ENCODE assay signal across 24 mouse cellular contexts in genomic region chr10:41699669-41700068, GRCm38 (mm10). TPM values are rescaled to one million over a fixed set of nuclear protein-coding genes. Genes with fewer than 3 reads are reported as not detected.
"Had no signal": no experiment of that assay in that cellular context is flagged by ENCODE, and none has a peak within 500 bp of the region (broad histone marks: within the 10 kb centered on the region; RNA-seq: fewer than 3 reads in every experiment).

No protein-coding gene starts in this region.

- H3K9me3 ChIP-seq: hindbrain, embryonic 13.5 days; intestine, embryonic 15.5 days; limb, embryonic 10.5 days; limb, embryonic 13.5 days; liver, embryonic 13.5 days; lung, embryonic 15.5 days; midbrain, embryonic 10.5 days; midbrain, embryonic 13.5 days; neural tube, embryonic 13.5 days had no signal

- H3K4me3 ChIP-seq: hindbrain, embryonic 13.5 days; intestine, embryonic 15.5 days; layer of hippocampus, adult 2 months; limb, embryonic 10.5 days; limb, embryonic 13.5 days; liver, embryonic 13.5 days; lung, embryonic 15.5 days; megakaryocyte, embryonic 14.5 days; midbrain, embryonic 10.5 days; midbrain, embryonic 13.5 days; myocyte; neural tube, embryonic 13.5 days had no signal

- H3K9ac ChIP-seq: hindbrain, embryonic 13.5 days; intestine, embryonic 15.5 days; limb, embryonic 13.5 days; liver, embryonic 13.5 days; lung, embryonic 15.5 days; midbrain, embryonic 13.5 days; neural tube, embryonic 13.5 days had no signal

- DNase-seq: layer of hippocampus, adult 9-11 months; liver, embryonic 13.5 days; lung, adult 18-20 months; lung, postnatal 10 days; lung, postnatal 36 days; retina, postnatal 1 day; right cerebral cortex, postnatal 25 days; thymus, adult 2 months; thymus, postnatal 14 days had no signal

- H3K4me1 ChIP-seq: hindbrain, embryonic 13.5 days; intestine, embryonic 15.5 days; limb, embryonic 10.5 days; limb, embryonic 13.5 days; liver, embryonic 13.5 days; lung, embryonic 15.5 days; megakaryocyte, embryonic 14.5 days; midbrain, embryonic 10.5 days; midbrain, embryonic 13.5 days; neural tube, embryonic 13.5 days had no signal

- ATAC-seq: hindbrain, embryonic 16.5 days; intestine, embryonic 15.5 days; midbrain, embryonic 13.5 days; midbrain, embryonic 16.5 days had no signal

- H3K27ac ChIP-seq: hindbrain, embryonic 13.5 days; intestine, embryonic 15.5 days; layer of hippocampus, adult 2 months; limb, embryonic 10.5 days; limb, embryonic 13.5 days; liver, embryonic 13.5 days; lung, embryonic 15.5 days; midbrain, embryonic 10.5 days; midbrain, embryonic 13.5 days; neural tube, embryonic 13.5 days; stomach, postnatal 0 days had no signal

- H3K27me3 ChIP-seq: hindbrain, embryonic 13.5 days; intestine, embryonic 15.5 days; limb, embryonic 13.5 days; liver, embryonic 13.5 days; lung, embryonic 15.5 days; midbrain, embryonic 13.5 days; neural tube, embryonic 13.5 days had no signal

- H3K36me3 ChIP-seq: hindbrain, embryonic 13.5 days; intestine, embryonic 15.5 days; limb, embryonic 10.5 days; limb, embryonic 13.5 days; liver, embryonic 13.5 days; lung, embryonic 15.5 days; midbrain, embryonic 10.5 days; midbrain, embryonic 13.5 days; neural tube, embryonic 13.5 days had no signal

- H3K4me2 ChIP-seq: hindbrain, embryonic 13.5 days; intestine, embryonic 15.5 days; limb, embryonic 13.5 days; liver, embryonic 13.5 days; lung, embryonic 15.5 days; midbrain, embryonic 13.5 days; neural tube, embryonic 13.5 days had no signal

RNA-seq across cellular contexts. Expression of gene Ccdc162, which starts 16.8 kb away (rescaled TPM):
- total RNA-seq: monocyte, adult 5-6 weeks had no signal
